Mouse (Mus musculus): Measurements from ENCODE around the gene Acss2. TPM values are rescaled to one million over a fixed set of nuclear protein-coding genes. Genes with fewer than 3 reads are reported as not detected.

Acss2 gene
- polyA plus RNA-seq, 1 experiment: 8.9 TPM

- no peak overlapping the region for H3K27ac ChIP-seq (ENCODE audit: insufficient read depth, low read depth, low read length)
- no peak for TF ChIP-seq CTCF (IDR thresholded peaks at IDR 0.05; ENCODE audit: low read depth, low read length)
- TF ChIP-seq POLR2A (IDR thresholded peaks at IDR 0.05; ENCODE audit: borderline replicate concordance, low read depth, low read length): no peak
- H3K4me3 ChIP-seq (ENCODE audit: insufficient read depth, low read length): no peak overlapping the region
- 0 out of 2 replicates have a peak, but pooled peaks cover 2% of the 10 kb centered on the region for H3K4me1 ChIP-seq (ENCODE audit: control insufficient read depth, insufficient read depth, low read length)
Observed at GRCm38 (mm10) chr2:155567751-155568150, 50.0 kb downstream of the Acss2 start.

GRCm38 (mm10) chr2:155569223-155569807 is 51.6 kb downstream of the Acss2 start:
- no peak overlapping the region for H3K27ac ChIP-seq (ENCODE audit: insufficient read depth, low read depth, low read length)
- no peaks in the 10 kb centered on the region for H3K4me1 ChIP-seq (ENCODE audit: control insufficient read depth, insufficient read depth, low read length)
- no peak for TF ChIP-seq POLR2A (IDR thresholded peaks at IDR 0.05; ENCODE audit: borderline replicate concordance, low read depth, low read length)
- no peak for TF ChIP-seq CTCF (IDR thresholded peaks at IDR 0.05; ENCODE audit: low read depth, low read length)
- H3K4me3 ChIP-seq (ENCODE audit: insufficient read depth, low read length): no peak overlapping the region

- TF ChIP-seq CTCF (IDR thresholded peaks at IDR 0.05; ENCODE audit: low read depth, low read length): no peak
- no peak overlapping the region for H3K4me3 ChIP-seq (ENCODE audit: insufficient read depth, low read length)
- no peaks in the 10 kb centered on the region for H3K4me1 ChIP-seq (ENCODE audit: control insufficient read depth, insufficient read depth, low read length)
- H3K27ac ChIP-seq (ENCODE audit: insufficient read depth, low read depth, low read length): no peak overlapping the region
Observed at GRCm38 (mm10) chr2:155573001-155573400, 55.3 kb downstream of the Acss2 start.

- H3K4me3 ChIP-seq (ENCODE audit: insufficient read depth, low read length): no peak overlapping the region
- no peaks in the 10 kb centered on the region for H3K4me1 ChIP-seq (ENCODE audit: control insufficient read depth, insufficient read depth, low read length)
- no peak overlapping the region for H3K27ac ChIP-seq (ENCODE audit: insufficient read depth, low read depth, low read length)
- TF ChIP-seq POLR2A (IDR thresholded peaks at IDR 0.05; ENCODE audit: borderline replicate concordance, low read depth, low read length): no peak
- TF ChIP-seq CTCF (IDR thresholded peaks at IDR 0.05; ENCODE audit: low read depth, low read length): no peak
Observed at GRCm38 (mm10) chr2:155573996-155574395, 56.2 kb downstream of the Acss2 start.

GRCm38 (mm10) chr2:155574700-155575099 is 57.0 kb downstream of the Acss2 start:
- H3K27ac ChIP-seq (ENCODE audit: insufficient read depth, low read depth, low read length): no peak overlapping the region
- H3K4me1 ChIP-seq (ENCODE audit: control insufficient read depth, insufficient read depth, low read length): no peaks in the 10 kb centered on the region
- no peak overlapping the region for H3K4me3 ChIP-seq (ENCODE audit: insufficient read depth, low read length)
- TF ChIP-seq POLR2A (IDR thresholded peaks at IDR 0.05; ENCODE audit: borderline replicate concordance, low read depth, low read length) (no peak), CTCF (IDR thresholded peaks at IDR 0.05; ENCODE audit: low read depth, low read length) (no peak)

- Histone ChIP-seq H3K27ac (ENCODE audit: insufficient read depth, low read depth, low read length) (no peak overlapping the region), H3K4me1 (ENCODE audit: control insufficient read depth, insufficient read depth, low read length) (no peaks in the 10 kb centered on the region), H3K4me3 (ENCODE audit: insufficient read depth, low read length) (no peak overlapping the region)
- TF ChIP-seq POLR2A (IDR thresholded peaks at IDR 0.05; ENCODE audit: borderline replicate concordance, low read depth, low read length) (no peak), CTCF (IDR thresholded peaks at IDR 0.05; ENCODE audit: low read depth, low read length) (no peak)
Observed at GRCm38 (mm10) chr2:155576656-155577055, 58.9 kb downstream of the Acss2 start.

GRCm38 (mm10) chr2:155580331-155580730 is 62.6 kb downstream of the Acss2 start:
- TF ChIP-seq POLR2A (IDR thresholded peaks at IDR 0.05; ENCODE audit: borderline replicate concordance, low read depth, low read length) (no peak), CTCF (IDR thresholded peaks at IDR 0.05; ENCODE audit: low read depth, low read length) (no peak)
- peaks cover 8% of the 10 kb centered on the region for H3K4me1 ChIP-seq (ENCODE audit: control insufficient read depth, insufficient read depth, low read length)
- no peak overlapping the region for H3K4me3 ChIP-seq (ENCODE audit: insufficient read depth, low read length)
- H3K27ac ChIP-seq (ENCODE audit: insufficient read depth, low read depth, low read length): no peak overlapping the region

- Histone ChIP-seq H3K4me3 (ENCODE audit: insufficient read depth, low read length) (no peak overlapping the region), H3K27ac (ENCODE audit: insufficient read depth, low read depth, low read length) (no peak overlapping the region), H3K4me1 (ENCODE audit: control insufficient read depth, insufficient read depth, low read length) (peaks cover 11% of the 10 kb centered on the region)
- TF ChIP-seq CTCF (IDR thresholded peaks at IDR 0.05; ENCODE audit: low read depth, low read length): no peak
- TF ChIP-seq POLR2A (IDR thresholded peaks at IDR 0.05; ENCODE audit: borderline replicate concordance, low read depth, low read length): no peak
Observed at GRCm38 (mm10) chr2:155582384-155582995, 64.7 kb downstream of the Acss2 start.

GRCm38 (mm10) chr2:155582996-155583395 is 65.2 kb downstream of the Acss2 start:
- TF ChIP-seq POLR2A (IDR thresholded peaks at IDR 0.05; ENCODE audit: borderline replicate concordance, low read depth, low read length) (no peak), CTCF (IDR thresholded peaks at IDR 0.05; ENCODE audit: low read depth, low read length) (no peak)
- Histone ChIP-seq H3K4me1 (ENCODE audit: control insufficient read depth, insufficient read depth, low read length) (peaks cover 11% of the 10 kb centered on the region), H3K4me3 (ENCODE audit: insufficient read depth, low read length) (no peak overlapping the region), H3K27ac (ENCODE audit: insufficient read depth, low read depth, low read length) (no peak overlapping the region)

GRCm38 (mm10) chr2:155583927-155584530 is 66.3 kb downstream of the Acss2 start:
- Histone ChIP-seq H3K27ac (ENCODE audit: insufficient read depth, low read depth, low read length) (no peak overlapping the region), H3K4me1 (ENCODE audit: control insufficient read depth, insufficient read depth, low read length) (peaks cover 11% of the 10 kb centered on the region), H3K4me3 (ENCODE audit: insufficient read depth, low read length) (no peak overlapping the region)
- TF ChIP-seq POLR2A (IDR thresholded peaks at IDR 0.05; ENCODE audit: borderline replicate concordance, low read depth, low read length) (no peak), CTCF (IDR thresholded peaks at IDR 0.05; ENCODE audit: low read depth, low read length) (peak; percentile 37; the same call in 1 of the 2 replicates)

Measured in bone marrow macrophage, adult 2 months (primary cell).